Mouse (Mus musculus): ENCODE results near the gene Tsga10ip. TPM values are rescaled to one million over a fixed set of nuclear protein-coding genes. Genes with fewer than 3 reads are reported as not detected.

Tsga10ip gene
- total and polyA plus RNA-seq, 2 experiments = not detected

DNA sequence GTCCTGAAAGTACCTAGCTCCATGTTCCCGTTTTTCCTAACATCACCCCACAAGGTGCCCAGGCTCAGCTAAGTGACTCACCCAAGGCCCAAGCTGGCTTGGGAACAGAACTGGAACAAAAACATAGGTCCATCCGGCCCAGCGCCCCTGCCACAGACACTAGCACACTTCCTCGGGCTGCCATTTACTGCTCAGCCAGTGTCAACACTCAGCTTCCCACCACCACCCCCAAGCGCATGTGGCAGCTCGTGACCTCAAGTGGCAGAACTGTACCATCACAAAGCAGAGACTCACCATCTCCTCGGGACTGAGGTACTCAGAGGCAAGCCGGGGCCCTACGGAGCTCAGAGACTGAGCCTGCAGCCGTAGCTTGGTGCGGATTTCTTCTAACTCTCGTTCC is 19.0 kb downstream of the Tsga10ip start:
- Histone ChIP-seq H3K27ac (replicated peaks; ENCODE audit: insufficient read depth, low read depth, low read length) (no peak overlapping the region), H3K36me3 (ENCODE audit: control insufficient read depth, insufficient read depth, low read length) (peaks cover 25% of the 10 kb centered on the region), H3K79me2 (ENCODE audit: control insufficient read depth, insufficient read depth, low read length) (peaks cover 15% of the 10 kb centered on the region), H3K4me1 (ENCODE audit: control insufficient read depth, insufficient read depth, low read length) (peaks cover 10% of the 10 kb centered on the region), H3K4me3 (ENCODE audit: insufficient read depth, low read depth, low read length) (no peak overlapping the region), H3K27me3 (ENCODE audit: control insufficient read depth, insufficient read depth, low read length) (no peaks in the 10 kb centered on the region), H3K9ac (ENCODE audit: low read depth, low read length) (no peak overlapping the region)
- 95% methylated on average over 12 of the region's 12 CpGs for WGBS
- TF ChIP-seq CTCF (IDR thresholded peaks at IDR 0.05; ENCODE audit: low read depth, low read length) (no peak), POLR2A (IDR thresholded peaks at IDR 0.05; ENCODE audit: extremely low read depth, insufficient read depth, low read length) (no peak)
- DNase-seq (ENCODE audit: extremely low read depth, low read depth, low spot score) = no peak

GRCm38 (mm10) chr19:5377446-5377845 is 24.9 kb downstream of the Tsga10ip start:
- H3K4me3 ChIP-seq (ENCODE audit: insufficient read depth, low read depth, low read length) = no peak overlapping the region
- no peak for DNase-seq (ENCODE audit: extremely low read depth, low read depth, low spot score)
- peaks cover 27% of the 10 kb centered on the region for H3K36me3 ChIP-seq (ENCODE audit: control insufficient read depth, insufficient read depth, low read length)
- no peaks in the 10 kb centered on the region for H3K4me1 ChIP-seq (ENCODE audit: control insufficient read depth, insufficient read depth, low read length)
- no peaks in the 10 kb centered on the region for H3K79me2 ChIP-seq (ENCODE audit: control insufficient read depth, insufficient read depth, low read length)
- no peak overlapping the region for H3K9ac ChIP-seq (ENCODE audit: low read depth, low read length)
- WGBS = 92% methylated on average over 1 of the region's 1 CpGs
- TF ChIP-seq POLR2A (IDR thresholded peaks at IDR 0.05; ENCODE audit: extremely low read depth, insufficient read depth, low read length) (no peak), CTCF (IDR thresholded peaks at IDR 0.05; ENCODE audit: low read depth, low read length) (no peak)
- no peak overlapping the region for H3K27ac ChIP-seq (replicated peaks; ENCODE audit: insufficient read depth, low read depth, low read length)
- H3K27me3 ChIP-seq (ENCODE audit: control insufficient read depth, insufficient read depth, low read length) = no peaks in the 10 kb centered on the region

DNA sequence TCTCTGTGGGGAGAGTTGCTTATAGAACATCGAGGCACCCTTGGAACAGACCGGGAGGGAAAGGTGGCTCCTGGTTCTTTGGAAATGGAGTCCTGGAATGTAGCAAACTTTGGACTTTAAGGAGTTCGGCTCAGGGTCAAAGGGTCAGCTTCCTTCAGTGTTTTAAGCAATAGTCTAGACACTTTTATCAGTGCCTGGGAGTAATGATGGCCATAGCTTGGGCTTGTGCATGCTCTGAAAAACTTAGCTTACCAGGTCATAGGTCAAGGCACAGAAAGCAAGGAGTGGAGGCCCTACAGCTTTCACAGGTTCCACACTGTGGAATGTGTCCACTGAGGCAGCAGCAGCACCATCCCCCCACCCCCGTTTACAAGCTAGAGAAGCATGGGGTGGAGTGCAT is 27.6 kb downstream of the Tsga10ip start:
- no peak overlapping the region for H3K9ac ChIP-seq (ENCODE audit: low read depth, low read length)
- WGBS = 63% methylated on average over 4 of the region's 4 CpGs
- no peaks in the 10 kb centered on the region for H3K4me1 ChIP-seq (ENCODE audit: control insufficient read depth, insufficient read depth, low read length)
- no peak for DNase-seq (ENCODE audit: extremely low read depth, low read depth, low spot score)
- no peak overlapping the region for H3K4me3 ChIP-seq (ENCODE audit: insufficient read depth, low read depth, low read length)
- no peaks in the 10 kb centered on the region for H3K79me2 ChIP-seq (ENCODE audit: control insufficient read depth, insufficient read depth, low read length)
- TF ChIP-seq CTCF (IDR thresholded peaks at IDR 0.05; ENCODE audit: low read depth, low read length) (no peak), POLR2A (IDR thresholded peaks at IDR 0.05; ENCODE audit: extremely low read depth, insufficient read depth, low read length) (no peak)
- H3K27ac ChIP-seq (replicated peaks; ENCODE audit: insufficient read depth, low read depth, low read length) = no peak overlapping the region
- H3K36me3 ChIP-seq (ENCODE audit: control insufficient read depth, insufficient read depth, low read length) = peaks cover 23% of the 10 kb centered on the region
- H3K27me3 ChIP-seq (ENCODE audit: control insufficient read depth, insufficient read depth, low read length) = no peaks in the 10 kb centered on the region

GRCm38 (mm10) chr19:5374177-5374576 is 28.1 kb downstream of the Tsga10ip start:
- Histone ChIP-seq H3K9ac (ENCODE audit: low read depth, low read length) (no peak overlapping the region), H3K4me1 (ENCODE audit: control insufficient read depth, insufficient read depth, low read length) (no peaks in the 10 kb centered on the region), H3K79me2 (ENCODE audit: control insufficient read depth, insufficient read depth, low read length) (no peaks in the 10 kb centered on the region), H3K36me3 (ENCODE audit: control insufficient read depth, insufficient read depth, low read length) (peaks cover 24% of the 10 kb centered on the region), H3K27me3 (ENCODE audit: control insufficient read depth, insufficient read depth, low read length) (no peaks in the 10 kb centered on the region), H3K4me3 (ENCODE audit: insufficient read depth, low read depth, low read length) (no peak overlapping the region), H3K27ac (replicated peaks; ENCODE audit: insufficient read depth, low read depth, low read length) (no peak overlapping the region)
- no peak for TF ChIP-seq CTCF (IDR thresholded peaks at IDR 0.05; ENCODE audit: low read depth, low read length)
- TF ChIP-seq POLR2A (IDR thresholded peaks at IDR 0.05; ENCODE audit: extremely low read depth, insufficient read depth, low read length) = no peak
- 85% methylated on average over 4 of the region's 4 CpGs for WGBS
- no peak for DNase-seq (ENCODE audit: extremely low read depth, low read depth, low spot score)

- H3K4me3 ChIP-seq (ENCODE audit: insufficient read depth, low read depth, low read length) = no peak overlapping the region
- peaks cover 15% of the 10 kb centered on the region for H3K36me3 ChIP-seq (ENCODE audit: control insufficient read depth, insufficient read depth, low read length)
Measured at GRCm38 (mm10) chr19:5372724-5373123, 29.6 kb downstream of the Tsga10ip start.

DNA sequence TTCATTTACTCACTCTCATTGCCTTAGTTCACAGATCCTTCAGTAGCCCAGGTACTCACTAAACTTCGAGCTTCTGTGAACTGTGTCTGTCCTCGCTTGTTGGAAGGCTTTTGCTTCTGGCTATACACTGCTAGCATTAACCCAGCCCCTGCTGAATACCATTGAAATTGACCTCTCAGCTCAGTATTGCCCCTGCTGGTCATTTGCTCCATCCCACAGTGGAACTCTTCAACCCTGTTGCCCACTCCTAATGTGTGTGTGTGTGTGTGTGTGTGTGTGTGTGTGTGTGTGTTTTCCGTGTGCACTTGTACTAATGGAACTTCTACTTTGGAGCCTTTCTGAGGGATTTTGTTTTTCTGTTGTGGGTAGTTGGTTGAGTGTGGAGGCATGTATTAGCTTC is 31.4 kb downstream of the Tsga10ip start:
- Histone ChIP-seq H3K79me2 (ENCODE audit: control insufficient read depth, insufficient read depth, low read length) (peaks cover 6% of the 10 kb centered on the region; the same call in 1 of the 2 replicates), H3K27me3 (ENCODE audit: control insufficient read depth, insufficient read depth, low read length) (no peaks in the 10 kb centered on the region), H3K4me1 (ENCODE audit: control insufficient read depth, insufficient read depth, low read length) (peaks cover 2% of the 10 kb centered on the region; the same call in 1 of the 2 replicates), H3K27ac (replicated peaks; ENCODE audit: insufficient read depth, low read depth, low read length) (no peak overlapping the region), H3K36me3 (ENCODE audit: control insufficient read depth, insufficient read depth, low read length) (peaks cover 15% of the 10 kb centered on the region), H3K4me3 (ENCODE audit: insufficient read depth, low read depth, low read length) (no peak overlapping the region), H3K9ac (ENCODE audit: low read depth, low read length) (no peak overlapping the region)
- no peak for DNase-seq (ENCODE audit: extremely low read depth, low read depth, low spot score)
- 89% methylated on average over 3 of the region's 3 CpGs for WGBS
- TF ChIP-seq POLR2A (IDR thresholded peaks at IDR 0.05; ENCODE audit: extremely low read depth, insufficient read depth, low read length) = no peak
- no peak for TF ChIP-seq CTCF (IDR thresholded peaks at IDR 0.05; ENCODE audit: low read depth, low read length)

More at GRCm38 (mm10) chr19:5372724-5373123, 29.6 kb downstream of the Tsga10ip start:
- no peak for DNase-seq (ENCODE audit: extremely low read depth, low read depth, low spot score)
- H3K4me1 ChIP-seq (ENCODE audit: control insufficient read depth, insufficient read depth, low read length) = no peaks in the 10 kb centered on the region
- H3K9ac ChIP-seq (ENCODE audit: low read depth, low read length) = no peak overlapping the region
- H3K79me2 ChIP-seq (ENCODE audit: control insufficient read depth, insufficient read depth, low read length) = no peaks in the 10 kb centered on the region
- H3K27me3 ChIP-seq (ENCODE audit: control insufficient read depth, insufficient read depth, low read length) = no peaks in the 10 kb centered on the region
- H3K27ac ChIP-seq (replicated peaks; ENCODE audit: insufficient read depth, low read depth, low read length) = no peak overlapping the region
- 94% methylated on average over 7 of the region's 7 CpGs for WGBS
- no peak for TF ChIP-seq POLR2A (IDR thresholded peaks at IDR 0.05; ENCODE audit: extremely low read depth, insufficient read depth, low read length)
- TF ChIP-seq CTCF (IDR thresholded peaks at IDR 0.05; ENCODE audit: low read depth, low read length) = no peak
